Mouse (Mus musculus): Measurements from ENCODE around the gene Olfr1045.
"Not testable (repeated sequence)": the region's sequence is repeated elsewhere in the genome, so short reads cannot be mapped to it uniquely, and the experiment has no call there.

Olfr1045 gene

DNA sequence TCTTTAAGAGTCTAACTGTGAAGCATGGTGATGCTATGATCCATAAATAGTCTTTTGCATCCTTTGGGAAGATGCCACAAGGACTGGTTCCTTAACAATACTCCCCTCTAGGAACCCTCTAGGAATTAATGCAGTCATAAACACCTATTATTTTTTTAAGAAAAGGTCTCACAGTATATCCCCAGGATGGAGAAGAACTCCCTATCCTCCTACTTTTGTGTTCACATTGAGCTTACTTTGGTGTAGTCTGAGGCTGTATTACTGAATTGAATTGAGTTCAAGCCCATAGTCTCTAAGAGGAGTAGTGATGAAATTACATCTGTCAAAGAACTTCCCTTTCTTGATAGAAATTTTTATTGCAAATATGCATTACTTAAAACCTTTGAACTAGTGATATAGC, at the start of gene Olfr1045:
Gene Olfr1045, minus strand, starts transcription at position 101 of the 400 bp plus-strand sequence.
- ATAC-seq (ENCODE audit: insufficient number of reproducible peaks, low FRiP score, low TSS enrichment): no peak

DNA sequence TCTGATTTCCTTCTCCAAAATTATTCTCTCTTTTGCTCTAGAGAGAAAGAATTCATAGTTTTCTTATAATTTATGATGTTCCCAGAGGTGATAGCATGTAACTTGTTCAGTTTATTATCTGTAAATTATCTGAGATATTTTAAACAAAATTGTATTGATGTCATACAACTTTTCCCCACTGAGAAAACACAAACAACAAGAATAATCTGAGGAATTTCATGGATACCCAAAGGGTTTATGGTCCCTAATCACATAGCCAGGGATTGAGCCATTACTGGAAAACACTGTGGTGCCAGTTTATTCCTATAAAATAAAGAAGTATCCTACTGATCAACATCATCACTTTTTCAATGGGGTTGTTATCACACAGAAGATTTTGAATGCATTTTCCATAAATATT, 37.4 kb upstream of the Olfr1045 start, which contains the start of gene Olfr1048:
Gene Olfr1048, minus strand, starts transcription at position 101 of the 400 bp plus-strand sequence.
- ATAC-seq (ENCODE audit: insufficient number of reproducible peaks, low FRiP score, low TSS enrichment): no peak

DNA sequence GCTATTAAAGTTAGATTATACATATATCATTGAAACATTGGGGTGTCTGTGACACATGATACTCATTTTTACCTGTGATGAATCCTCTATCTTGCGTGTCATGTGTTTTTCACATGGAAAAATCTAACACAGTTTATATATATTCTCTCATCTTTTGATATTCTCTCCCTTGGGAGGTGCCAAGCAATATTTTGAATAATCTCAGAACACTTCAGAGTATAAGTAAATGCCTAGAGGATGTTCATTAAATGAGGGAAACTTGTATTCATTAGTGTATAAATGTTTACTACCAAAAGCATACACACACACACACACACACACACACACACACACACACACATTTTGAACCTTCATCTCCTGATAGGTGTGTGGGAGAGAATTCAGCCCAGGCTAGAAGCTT, 28.5 kb upstream of the Olfr1045 start, which contains the start of gene Olfr1047:
Gene Olfr1047, minus strand, starts transcription at position 101 of the 400 bp plus-strand sequence.
- ATAC-seq (ENCODE audit: insufficient number of reproducible peaks, low FRiP score, low TSS enrichment): no peak

GRCm38 (mm10) chr2:86219214-86219613, 16.4 kb upstream of the Olfr1045 start, which contains the start of gene Olfr1046:
Olfr1046 (minus strand) TSS chr2:86219314.
- ATAC-seq (ENCODE audit: insufficient number of reproducible peaks, low FRiP score, low TSS enrichment): no peak

DNA sequence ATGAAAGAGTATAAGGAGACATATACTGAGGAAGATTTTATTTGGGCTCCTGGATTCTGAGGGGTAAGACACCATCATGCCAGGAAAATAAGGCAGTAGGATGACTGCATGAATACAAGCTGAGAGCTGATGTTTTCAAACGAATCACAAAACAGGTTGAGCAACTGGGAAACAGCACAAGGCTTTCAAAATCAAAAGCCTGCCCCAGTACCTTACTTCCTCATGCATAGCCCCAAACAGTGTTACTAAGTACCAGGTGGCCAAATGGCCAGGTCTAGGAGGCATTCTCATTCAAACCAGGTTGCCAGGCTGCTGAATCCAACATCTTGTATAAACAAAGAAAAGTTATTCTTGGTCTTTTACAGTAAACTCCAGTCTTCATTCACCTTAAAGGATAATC, 6.9 kb downstream of the Olfr1045 start:
- no peak for ATAC-seq (ENCODE audit: insufficient number of reproducible peaks, low FRiP score, low TSS enrichment)

GRCm38 (mm10) chr2:86185583-86185982, 17.2 kb downstream of the Olfr1045 start, which contains the start of gene Olfr52:
Olfr52 (minus strand) TSS chr2:86185683.
- no peak for ATAC-seq (ENCODE audit: insufficient number of reproducible peaks, low FRiP score, low TSS enrichment)

- ATAC-seq (ENCODE audit: insufficient number of reproducible peaks, low FRiP score, low TSS enrichment): no peak
These were observed 22.9 kb downstream of the Olfr1045 start for GRCm38 (mm10) chr2:86179950-86180349.

GRCm38 (mm10) chr2:86177720-86178119, 25.1 kb downstream of the Olfr1045 start, which contains the start of gene Olfr1044:
Olfr1044 (minus strand) TSS chr2:86177820.
- ATAC-seq (ENCODE audit: insufficient number of reproducible peaks, low FRiP score, low TSS enrichment): no peak

DNA sequence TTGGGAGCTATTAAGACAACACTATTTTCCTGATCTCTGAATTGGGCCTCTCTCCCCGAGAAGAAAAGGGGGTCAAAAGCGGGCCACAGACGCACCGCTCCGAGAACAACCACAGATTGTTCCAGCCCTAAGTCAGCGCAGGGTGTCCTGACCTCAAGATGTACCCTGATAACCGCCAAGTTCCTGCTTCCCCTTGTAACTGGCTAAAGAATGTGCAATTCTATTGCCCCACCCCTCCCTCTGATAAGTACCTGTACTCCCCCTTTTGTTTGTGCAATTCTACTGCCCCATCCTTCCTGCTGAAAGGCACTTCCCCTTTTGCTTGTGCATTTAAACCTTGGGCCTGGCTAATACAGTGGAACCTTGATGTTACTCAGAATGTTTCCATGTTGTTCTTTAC, 27.4 kb downstream of the Olfr1045 start:
- not testable (repeated sequence) for ATAC-seq (ENCODE audit: insufficient number of reproducible peaks, low FRiP score, low TSS enrichment)

DNA sequence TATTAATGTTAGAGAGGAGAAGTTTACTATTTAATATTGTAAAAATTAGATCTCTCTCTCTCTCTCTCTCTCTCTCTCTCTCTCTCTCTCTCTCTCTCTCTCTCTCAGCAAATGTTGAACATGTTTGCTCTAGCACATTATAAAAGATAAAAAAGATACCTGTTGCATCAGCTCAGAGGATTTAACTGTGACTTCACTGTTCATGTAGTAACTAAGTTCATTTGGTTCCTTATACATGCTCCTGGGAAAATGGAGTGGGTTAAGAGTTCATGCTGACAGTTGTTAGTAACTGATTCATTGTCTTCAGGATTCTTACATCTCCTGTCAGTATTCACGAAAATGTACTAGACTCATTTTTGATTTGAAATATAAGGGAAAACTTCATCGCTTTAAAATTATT, 35.4 kb downstream of the Olfr1045 start, which contains the start of gene Olfr1043:
Gene Olfr1043, minus strand, starts transcription at position 101 of the 400 bp plus-strand sequence.
- no peak for ATAC-seq (ENCODE audit: insufficient number of reproducible peaks, low FRiP score, low TSS enrichment)

DNA sequence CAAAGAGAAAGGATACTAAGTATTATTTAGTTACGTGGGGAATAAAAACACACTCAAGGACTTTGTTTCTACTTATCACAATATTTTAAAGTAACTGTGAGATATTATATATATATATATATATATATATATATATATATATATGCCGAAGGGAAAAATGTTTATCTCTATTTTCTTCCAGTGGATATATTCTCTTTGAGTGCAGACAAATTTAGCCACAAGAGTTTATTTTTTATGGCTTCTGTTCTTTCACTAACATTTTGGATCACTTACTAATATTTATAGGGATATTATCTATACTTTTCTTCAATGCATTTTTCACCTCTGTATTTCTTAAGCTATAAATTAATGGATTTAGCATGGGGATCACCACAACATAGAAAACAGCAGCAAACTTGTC, 41.1 kb downstream of the Olfr1045 start, which contains the start of gene Olfr1042:
Gene Olfr1042, minus strand, starts transcription at position 101 of the 400 bp plus-strand sequence.
- ATAC-seq (ENCODE audit: insufficient number of reproducible peaks, low FRiP score, low TSS enrichment): no peak

DNA sequence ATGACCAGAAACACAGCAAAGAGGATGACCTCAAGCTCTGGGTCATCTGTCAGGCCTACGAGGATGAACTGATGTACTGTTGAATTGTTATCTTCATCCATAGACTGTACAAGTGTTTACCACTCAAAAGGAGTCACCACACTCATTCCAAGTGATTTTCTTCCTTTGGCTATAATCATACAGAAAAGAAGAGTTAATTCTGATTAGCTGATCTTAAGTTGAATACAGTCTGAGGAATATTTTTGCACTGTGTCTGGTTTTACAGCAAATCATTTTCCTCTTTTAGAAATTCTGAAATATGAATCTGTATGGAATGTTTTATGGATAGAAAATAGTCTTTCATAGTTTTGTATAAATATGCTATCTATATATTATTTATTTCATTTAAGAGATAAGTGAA, 56.2 kb downstream of the Olfr1045 start, which contains the start of gene Olfr1040:
Gene Olfr1040, minus strand, starts transcription at position 101 of the 400 bp plus-strand sequence.
- no peak for ATAC-seq (ENCODE audit: insufficient number of reproducible peaks, low FRiP score, low TSS enrichment)

Data from cerebellum, adult (tissue).